Mouse (Mus musculus) spleen, adult 2 months (tissue): ENCODE results near the gene Src.

Experiments
- CTCF ChIP-seq: fragments of 200-500 bp; IDR thresholded peaks from 2 replicates; pipeline ENCODE4 v1.5.1; 2011; ENCODE audit warnings: mild to moderate bottlenecking, inconsistent platforms; ENCODE audit not compliant: insufficient read depth, insufficient read length, insufficient replicate concordance; ENCODE audit errors: extremely low read depth
- POLR2A ChIP-seq: fragments of 200-500 bp; IDR thresholded peaks from 2 replicates; pipeline ENCODE4 v1.6.1; 2011; ENCODE audit warnings: low read depth, low read length, inconsistent platforms

DNA sequence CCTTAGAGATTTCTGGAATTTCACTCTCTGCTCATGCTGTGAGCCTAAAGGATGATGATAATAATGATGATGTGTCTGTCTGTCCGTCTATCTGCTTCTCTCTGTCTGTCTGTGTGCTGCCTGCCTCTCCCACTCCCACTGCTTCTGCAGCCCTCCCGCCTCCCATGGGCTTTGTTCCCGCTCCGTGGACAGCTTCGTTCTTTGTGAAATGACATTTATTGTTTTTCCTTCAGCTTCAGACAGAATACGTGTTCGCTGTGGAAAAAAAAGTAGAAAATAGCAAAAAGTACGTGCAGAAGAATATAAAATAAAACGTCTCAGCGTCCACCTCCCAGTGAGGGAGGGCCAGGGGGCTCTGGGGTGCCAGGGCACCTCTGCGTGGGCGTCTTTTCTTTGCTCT, 64.5 kb downstream of the Src start:
- TF ChIP-seq CTCF, result no peak
- no peak for TF ChIP-seq POLR2A
